Comparison of ENCODE assay signal across 8 mouse cellular contexts in the genomic region with DNA sequence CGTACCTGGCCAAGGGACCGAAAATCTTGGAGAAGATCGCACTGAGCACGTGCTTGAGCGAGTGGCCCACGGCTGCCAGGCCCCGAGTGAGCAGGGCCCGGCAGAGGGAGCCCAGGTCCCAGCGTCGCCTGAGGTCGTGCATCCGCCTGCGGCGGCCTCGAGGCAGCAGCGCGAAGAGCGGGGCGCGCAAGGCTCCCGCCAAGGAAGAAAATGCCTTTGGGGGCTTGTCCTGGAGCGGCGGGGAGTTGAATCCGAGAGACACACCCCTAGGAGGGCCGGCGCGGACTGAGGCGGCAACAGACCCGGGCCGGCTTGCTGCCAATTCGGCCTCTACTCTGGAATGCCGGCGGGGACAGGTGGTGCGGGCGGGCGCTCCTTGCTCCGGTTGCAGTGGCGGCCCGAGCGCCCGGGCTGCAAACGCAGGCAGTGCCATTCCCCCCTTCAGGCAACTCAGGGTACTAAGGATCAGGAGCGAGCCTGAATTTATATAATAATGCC. TPM values are rescaled to one million over a fixed set of nuclear protein-coding genes. Genes with fewer than 3 reads are reported as not detected.
A peak's percentile ranks its signal among the peaks of the same experiment; 100 is the strongest.
DNase-seq lines count a peak whose midpoint lies in the region; ATAC-seq lines count a peak whose summit lies in the region.

No protein-coding gene starts in this region.

- H3K9me3 ChIP-seq in megakaryocyte, embryonic 14.5 days, result peaks cover 22% of the 10 kb centered on the region
- no peaks in the 10 kb centered on the region for H3K9me3 ChIP-seq in kidney, embryonic 14.5 days (ENCODE audit: control insufficient read depth, low read length)
- H3K9me3 ChIP-seq in liver, embryonic 13.5 days (replicated peaks), result no peaks in the 10 kb centered on the region

- peaks cover 4% of the 10 kb centered on the region; the same call in 1 of the 2 replicates for H3K4me1 ChIP-seq in megakaryocyte, embryonic 14.5 days
- no peaks in the 10 kb centered on the region for H3K4me1 ChIP-seq in kidney, embryonic 14.5 days (ENCODE audit: control insufficient read depth, insufficient read depth, low read length)
- peaks cover 5% of the 10 kb centered on the region; the same call in 1 of the 2 replicates for H3K4me1 ChIP-seq in liver, embryonic 13.5 days (replicated peaks)

- H3K4me3 ChIP-seq in megakaryocyte, embryonic 14.5 days (replicated peaks), result peak overlapping the region; percentile 56
- H3K4me3 ChIP-seq in kidney, embryonic 14.5 days (ENCODE audit: low read length), result peak overlapping the region; percentile 51
- H3K4me3 ChIP-seq in liver, embryonic 13.5 days (replicated peaks), result peak overlapping the region; percentile 45

- H3K36me3 ChIP-seq in megakaryocyte, embryonic 14.5 days (replicated peaks; ENCODE audit: low read length), result no peaks in the 10 kb centered on the region
- no peaks in the 10 kb centered on the region for H3K36me3 ChIP-seq in kidney, embryonic 14.5 days (ENCODE audit: control insufficient read depth, insufficient read depth, low read length)
- no peaks in the 10 kb centered on the region for H3K36me3 ChIP-seq in liver, embryonic 13.5 days

- DNase-seq in cerebellum, postnatal 14 days, result peak; percentile 69
- DNase-seq in liver, embryonic 13.5 days, result no peak
- peak; percentile 8 for DNase-seq in retina, postnatal 7 days (ENCODE audit: low read depth, low spot score)
- no peak for DNase-seq in thymus, postnatal 25 days

- H3K27ac ChIP-seq in kidney, embryonic 14.5 days (ENCODE audit: low read depth, low read length), result peak overlapping the region; percentile 30; the same call in 1 of the 2 replicates
- no peak overlapping the region for H3K27ac ChIP-seq in liver, embryonic 13.5 days

- 29% methylated on average over 43 of the region's 43 CpGs for WGBS in kidney, embryonic 14.5 days
- WGBS in liver, embryonic 13.5 days (ENCODE audit: insufficient replicate concordance), result 18% methylated on average over 43 of the region's 43 CpGs

- H3K4me2 ChIP-seq in kidney, embryonic 14.5 days (replicated peaks; ENCODE audit: low read depth, low read length), result peak overlapping the region; percentile 76
- H3K4me2 ChIP-seq in liver, embryonic 13.5 days, result peak overlapping the region; percentile 56

- peak overlapping the region; percentile 53; the same call in 1 of the 2 replicates for H3K9ac ChIP-seq in kidney, embryonic 14.5 days (ENCODE audit: low read depth, low read length)
- no peak overlapping the region for H3K9ac ChIP-seq in liver, embryonic 13.5 days

- H3K27me3 ChIP-seq in megakaryocyte, embryonic 14.5 days (replicated peaks), result peaks cover 57% of the 10 kb centered on the region
- peaks cover 11% of the 10 kb centered on the region; the same call in 1 of the 2 replicates for H3K27me3 ChIP-seq in kidney, embryonic 14.5 days (ENCODE audit: control insufficient read depth, insufficient read depth, low read length)
- H3K27me3 ChIP-seq in liver, embryonic 13.5 days, result peaks cover 62% of the 10 kb centered on the region

- ATAC-seq in megakaryocyte, adult 5-6 weeks (ENCODE audit: poor library complexity, severe bottlenecking), result no peak
- peak; percentile 37 for ATAC-seq in granulocyte monocyte progenitor cell, adult 5-6 weeks (replicated peaks; ENCODE audit: poor library complexity, severe bottlenecking)
- ATAC-seq in kidney, embryonic 14.5 days (ENCODE audit: low FRiP score, low TSS enrichment), result peak; percentile 74
- ATAC-seq in liver, embryonic 13.5 days (ENCODE audit: low read depth), result no peak

RNA-seq across cellular contexts. Expression of a gene that starts 0.4 kb away (rescaled TPM):
- polyA plus RNA-seq in megakaryocyte, embryonic 14.5 days (2012; ENCODE audit: insufficient read depth, low replicate concordance), result not detected in 2 replicates
- total RNA-seq in megakaryocyte, adult 5-6 weeks (2015), result not detected in 2 replicates
- total RNA-seq in megakaryocyte, adult 5-6 weeks (2017), result 0.16 TPM in 1 of 2 replicates, not detected in the other
- total RNA-seq in granulocyte monocyte progenitor cell, adult 5-6 weeks (2014; fragmentation: Nextera tagmentation), result not detected in 2 replicates
- total RNA-seq in granulocyte monocyte progenitor cell, adult 5-6 weeks (2017), result not detected in 2 replicates
- 18.1 and 25.3 TPM in 2 replicates for polyA plus RNA-seq in kidney, embryonic 14.5 days (2014; fragmentation: Nextera tagmentation; extraction: Ambion mirVana)
- polyA plus RNA-seq in liver, embryonic 13.5 days (2015; fragmentation: Nextera tagmentation; extraction: Ambion mirVana), result 1.4 and 1.8 TPM in 2 replicates

Comparison
In these comparisons a context has a peak if more than half of its experiments do, and no peak if none do; other contexts are left out.
1. ATAC-seq: peak in granulocyte monocyte progenitor cell, adult 5-6 weeks (single experiment) and kidney, embryonic 14.5 days (single experiment); none in megakaryocyte, adult 5-6 weeks (single experiment) and liver, embryonic 13.5 days (single experiment).
2. DNase-seq: peak in cerebellum, postnatal 14 days (2 of 2) and retina, postnatal 7 days (single experiment); none in liver, embryonic 13.5 days (single experiment) and thymus, postnatal 25 days (single experiment).
3. Peak in every context shown above with its lines, with median percentiles within 50 percentile points of each other: H3K4me3 ChIP-seq.